Mouse (Mus musculus): ENCODE data around the gene Mfsd5.
A peak's percentile ranks its signal among the peaks of the same experiment; 100 is the strongest.

The Mfsd5 gene

GRCm38 (mm10) chr15:102279092-102279782 is at the start of gene Mfsd5:
TSS of gene Mfsd5 (plus strand) at chr15:102279454.
- peak; percentile 97 for DNase-seq (ENCODE audit: low read depth, low spot score)

GRCm38 (mm10) chr15:102230408-102231321 is 48.6 kb upstream of the Mfsd5 start:
- no peak for DNase-seq (ENCODE audit: low read depth, low spot score)

- peak; percentile 51 for DNase-seq (ENCODE audit: low read depth, low spot score)
These were observed 47.5 kb upstream of the Mfsd5 start, which contains the start of gene Itgb7 for GRCm38 (mm10) chr15:102231748-102232147. TSS of gene Itgb7 (minus strand) at chr15:102231944.

- no peak for DNase-seq (ENCODE audit: low read depth, low spot score)
These were observed 46.5 kb upstream of the Mfsd5 start for GRCm38 (mm10) chr15:102232764-102233163.

GRCm38 (mm10) chr15:102233896-102234295 is 45.4 kb upstream of the Mfsd5 start:
- DNase-seq (ENCODE audit: low read depth, low spot score): no peak

- DNase-seq (ENCODE audit: low read depth, low spot score): peak; percentile 86
These were observed 43.8 kb upstream of the Mfsd5 start for GRCm38 (mm10) chr15:102235371-102236027.

GRCm38 (mm10) chr15:102238543-102239259 is 40.6 kb upstream of the Mfsd5 start:
- DNase-seq (ENCODE audit: low read depth, low spot score): no peak

- DNase-seq (ENCODE audit: low read depth, low spot score): peak; percentile 90
These were observed 40.0 kb upstream of the Mfsd5 start for GRCm38 (mm10) chr15:102239260-102239590.

- DNase-seq (ENCODE audit: low read depth, low spot score): no peak
These were observed 39.4 kb upstream of the Mfsd5 start for GRCm38 (mm10) chr15:102239851-102240250.

- peak; percentile 88 for DNase-seq (ENCODE audit: low read depth, low spot score)
These were observed 38.6 kb upstream of the Mfsd5 start for GRCm38 (mm10) chr15:102240607-102241006.

- DNase-seq (ENCODE audit: low read depth, low spot score): no peak
These were observed 36.6 kb upstream of the Mfsd5 start for GRCm38 (mm10) chr15:102242404-102243228.

- DNase-seq (ENCODE audit: low read depth, low spot score): peak; percentile 81
These were observed 35.7 kb upstream of the Mfsd5 start for GRCm38 (mm10) chr15:102243229-102244190.

GRCm38 (mm10) chr15:102244306-102245191 is 34.7 kb upstream of the Mfsd5 start:
- DNase-seq (ENCODE audit: low read depth, low spot score): no peak

GRCm38 (mm10) chr15:102245461-102245881 is 33.8 kb upstream of the Mfsd5 start:
- no peak for DNase-seq (ENCODE audit: low read depth, low spot score)

- DNase-seq (ENCODE audit: low read depth, low spot score): peak; percentile 96
These were observed 33.1 kb upstream of the Mfsd5 start for GRCm38 (mm10) chr15:102245891-102246741.

- peak; percentile 99 for DNase-seq (ENCODE audit: low read depth, low spot score)
These were observed 32.4 kb upstream of the Mfsd5 start for GRCm38 (mm10) chr15:102246866-102247251.

All from ZHBTc4 (cell line).